Mouse (Mus musculus) embryonic facial prominence, embryonic 10.5 days (tissue): ENCODE measurements around the gene Dph6. TPM values are rescaled to one million over a fixed set of nuclear protein-coding genes. Genes with fewer than 3 reads are reported as not detected.

Experiments
- DNase-seq: peaks from one replicate; pipeline ENCODE4 v3.0.0-alpha.2; 2017; ENCODE audit warnings: low spot score
- H3K27ac ChIP-seq: fragments of 300-500 bp; sonication (generic); replicated peaks from 2 replicates; pipeline ENCODE4 v1.5.1; 2016; ENCODE audit warnings: mild to moderate bottlenecking
- H3K27me3 ChIP-seq: fragments of 300-500 bp; sonication (generic); replicated peaks from 2 replicates; pipeline ENCODE4 v1.6.1; 2016; ENCODE audit warnings: low read depth, mild to moderate bottlenecking; ENCODE audit not compliant: poor library complexity, severe bottlenecking
- H3K36me3 ChIP-seq: fragments of 300-500 bp; sonication (generic); replicated peaks from 2 replicates; pipeline ENCODE4 v1.6.1; 2016; ENCODE audit warnings: mild to moderate bottlenecking, moderate library complexity
- H3K4me1 ChIP-seq: fragments of 300-500 bp; sonication (generic); 2 replicates; pipeline ENCODE4 v1.6.1; 2016
- H3K4me3 ChIP-seq: fragments of 300-500 bp; sonication (generic); 2 replicates; pipeline ENCODE4 v1.5.1; 2016; ENCODE audit warnings: mild to moderate bottlenecking, moderate library complexity
- H3K9me3 ChIP-seq: fragments of 300-500 bp; sonication (generic); 2 replicates; pipeline ENCODE4 v1.6.1; 2016; ENCODE audit warnings: mild to moderate bottlenecking
- WGBS: fragments of 180-500 bp; shearing (Covaris S2); methylation state at CpG from one replicate; pipeline ENCODE4 v1.1.7; 2016; 5-methylcytosine and 5-hydroxymethylcytosine counted together
- polyA plus RNA-seq: library from polyadenylated mRNA; unstranded; fragments of >200 nt; fragmentation: Nextera tagmentation; extraction: Ambion mirVana; gene quantifications from 2 replicates; pipeline ENCODE4 v1.2.1, GENCODE M21; 2016

Gene Dph6
- polyA plus RNA-seq, 1 experiment from 2014 or later, result 24.7 TPM

DNA sequence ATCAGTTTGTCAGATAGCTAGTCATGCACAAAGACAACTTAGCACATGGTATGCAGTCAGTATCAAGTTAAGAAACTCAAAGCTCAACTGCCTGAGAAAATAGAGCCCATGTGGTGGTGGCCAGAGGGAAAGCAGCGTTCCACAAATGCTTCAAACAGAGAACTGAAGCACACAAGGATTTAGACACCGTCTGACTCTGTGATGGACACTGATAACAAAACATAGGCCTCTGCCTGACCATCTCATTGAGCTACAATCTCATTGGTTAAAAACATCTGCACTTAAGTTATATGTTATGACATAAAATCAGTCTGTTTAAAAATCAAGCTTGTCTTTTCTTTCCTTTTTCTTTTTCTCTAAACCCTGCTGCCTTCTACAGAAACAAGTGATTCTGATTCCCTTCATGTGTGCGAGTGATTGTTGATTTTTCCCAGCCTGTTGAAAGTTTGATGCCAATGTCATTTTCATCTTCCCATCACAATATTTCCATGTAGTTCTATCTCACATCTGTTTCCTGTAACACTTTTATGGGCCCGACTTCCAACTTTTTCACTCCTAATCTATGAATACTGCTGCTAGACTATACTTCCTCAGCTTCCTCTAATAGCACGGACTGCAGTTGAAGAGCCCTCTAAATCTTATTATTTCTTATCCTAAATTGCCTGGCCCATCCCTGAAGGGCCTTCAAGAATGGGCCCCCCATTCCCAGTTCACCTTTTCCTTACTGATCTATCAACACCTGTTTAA is 123.6 kb downstream of the Dph6 start:
- WGBS, result 87% methylated on average over 5 of the region's 5 CpGs
- Histone ChIP-seq H3K27ac (no peak overlapping the region), H3K4me1 (no peaks in the 10 kb centered on the region), H3K4me3 (no peak overlapping the region), H3K9me3 (no peaks in the 10 kb centered on the region), H3K36me3 (peaks cover 3% of the 10 kb centered on the region), H3K27me3 (no peaks in the 10 kb centered on the region)
- DNase-seq, result no peak

DNA sequence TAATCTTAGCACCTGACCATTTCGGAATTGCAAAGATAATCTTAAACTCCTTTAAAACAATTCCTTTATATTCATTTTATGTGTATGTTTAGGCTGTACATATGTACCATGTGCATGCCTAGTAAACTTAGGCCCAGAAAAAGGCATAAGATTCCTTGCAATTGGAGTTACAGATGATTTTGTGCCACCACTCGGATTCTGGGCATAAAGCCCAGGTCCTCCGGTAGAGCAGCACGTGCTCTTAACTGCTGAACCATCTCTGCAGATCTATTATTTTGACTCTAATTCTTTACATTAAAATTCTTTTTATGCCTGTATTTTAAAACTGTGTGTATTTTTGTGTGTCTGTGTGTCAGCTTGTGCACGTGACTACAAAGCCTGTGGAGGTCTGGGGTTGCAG is 134.3 kb downstream of the Dph6 start:
- no peaks in the 10 kb centered on the region for H3K36me3 ChIP-seq
- no peaks in the 10 kb centered on the region for H3K9me3 ChIP-seq
- no peaks in the 10 kb centered on the region for H3K27me3 ChIP-seq
- no peaks in the 10 kb centered on the region for H3K4me1 ChIP-seq
- no peak overlapping the region for H3K4me3 ChIP-seq
- 90% methylated on average over 5 of the region's 5 CpGs for WGBS
- H3K27ac ChIP-seq, result no peak overlapping the region
- DNase-seq, result no peak

GRCm38 (mm10) chr2:114519907-114520306 is 134.9 kb downstream of the Dph6 start:
- Histone ChIP-seq H3K4me1 (no peaks in the 10 kb centered on the region), H3K36me3 (no peaks in the 10 kb centered on the region), H3K27me3 (no peaks in the 10 kb centered on the region), H3K27ac (no peak overlapping the region), H3K9me3 (no peaks in the 10 kb centered on the region), H3K4me3 (no peak overlapping the region)
- DNase-seq, result no peak
- WGBS, result 84% methylated on average over 3 of the region's 3 CpGs

DNA sequence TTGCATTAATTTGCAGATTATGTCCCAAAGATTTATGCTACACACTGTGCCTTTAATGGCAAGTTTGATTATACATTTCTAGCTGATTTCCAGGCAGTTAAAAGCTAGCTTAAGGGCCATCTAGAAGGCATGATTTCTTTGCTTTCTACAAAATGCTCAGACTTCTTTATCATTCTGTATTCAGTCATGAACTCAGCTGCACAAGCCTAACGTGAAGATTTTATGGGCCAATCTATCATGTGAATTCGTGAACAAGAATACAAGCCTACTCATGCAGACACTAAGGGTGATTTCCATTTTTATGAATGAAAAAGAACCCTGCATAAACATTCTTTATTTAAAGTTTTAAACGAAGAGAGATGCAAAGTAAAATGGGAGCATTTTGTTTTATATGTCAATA is 162.4 kb downstream of the Dph6 start:
- 79% methylated on average over 3 of the region's 3 CpGs for WGBS

GRCm38 (mm10) chr2:114491907-114492306 is 162.9 kb downstream of the Dph6 start:
- Histone ChIP-seq H3K4me3 (no peak overlapping the region), H3K27ac (no peak overlapping the region), H3K27me3 (no peaks in the 10 kb centered on the region), H3K36me3 (no peaks in the 10 kb centered on the region), H3K4me1 (no peaks in the 10 kb centered on the region), H3K9me3 (no peaks in the 10 kb centered on the region)
- DNase-seq, result no peak
- WGBS, result 86% methylated on average over 3 of the region's 3 CpGs

More for the DNA sequence above, 162.4 kb downstream of the Dph6 start:
- no peak overlapping the region for H3K4me3 ChIP-seq
- DNase-seq, result no peak
- no peaks in the 10 kb centered on the region for H3K27me3 ChIP-seq
- H3K27ac ChIP-seq, result no peak overlapping the region
- no peaks in the 10 kb centered on the region for H3K4me1 ChIP-seq
- no peaks in the 10 kb centered on the region for H3K36me3 ChIP-seq
- H3K9me3 ChIP-seq, result no peaks in the 10 kb centered on the region

GRCm38 (mm10) chr2:114486980-114487379 is 167.8 kb downstream of the Dph6 start:
- H3K9me3 ChIP-seq, result no peaks in the 10 kb centered on the region

More at GRCm38 (mm10) chr2:114486980-114487379, 167.8 kb downstream of the Dph6 start:
- no peak overlapping the region for H3K27ac ChIP-seq
- no peaks in the 10 kb centered on the region for H3K36me3 ChIP-seq
- H3K27me3 ChIP-seq, result no peaks in the 10 kb centered on the region
- no peak overlapping the region for H3K4me3 ChIP-seq
- no peaks in the 10 kb centered on the region for H3K4me1 ChIP-seq
- DNase-seq, result no peak
